ENCODE assay signal across 8 mouse cellular contexts in genomic region chr19:53599757-53600539, GRCm38 (mm10). TPM values are rescaled to one million over a fixed set of nuclear protein-coding genes. Genes with fewer than 3 reads are reported as not detected.
DNase-seq lines count a peak whose midpoint lies in the region; ATAC-seq and TF ChIP-seq lines count a peak whose summit lies in the region.

TSS of gene Smc3 (plus strand) at chr19:53600398.

- DNase-seq in gastrocnemius, adult 8-10 months (ENCODE audit: low spot score in 2 of 2): peak; percentile 98 to 99
- peak; percentile 95 for DNase-seq in hindlimb bud, embryonic 11.5 days (ENCODE audit: extremely low spot score, low read depth, low spot score)
- DNase-seq in left cerebral cortex, adult 8-10 months (ENCODE audit: low spot score in 2 of 2): peak; percentile 98 to 100
- peak; percentile 99 to 100 for DNase-seq in right cerebral cortex, postnatal 10 days (ENCODE audit: low spot score in 2 of 2)
- DNase-seq in urinary bladder, postnatal 25 days (ENCODE audit: low spot score): peak; percentile 99

- TF ChIP-seq CTCF in cortical plate, adult 2 months (IDR thresholded peaks at IDR 0.05; ENCODE audit: extremely low read depth, insufficient read depth, low read length): peak; percentile 83

- no peaks in the 10 kb centered on the region for H3K27me3 ChIP-seq in megakaryocyte, embryonic 14.5 days (replicated peaks)

- peak; percentile 100 for TF ChIP-seq POLR2A in cortical plate, adult 2 months (IDR thresholded peaks at IDR 0.05; ENCODE audit: extremely low read depth, insufficient read depth, low read length)

- H3K4me1 ChIP-seq in cortical plate, adult 2 months (ENCODE audit: control insufficient read depth, insufficient read depth, low read length): peaks cover 3% of the 10 kb centered on the region; the same call in 1 of the 2 replicates
- H3K4me1 ChIP-seq in megakaryocyte, embryonic 14.5 days: peaks cover 52% of the 10 kb centered on the region

- H3K4me3 ChIP-seq in cortical plate, adult 2 months (ENCODE audit: insufficient read depth, low read length): peak within 1 kb of the TSS; percentile 75
- peak within 1 kb of the TSS; percentile 99 for H3K4me3 ChIP-seq in megakaryocyte, embryonic 14.5 days (replicated peaks)

- ATAC-seq in activated CD4-positive, CD25-positive, alpha-beta regulatory T cell, adult 4 months: peak; percentile 97

- peak within 1 kb of the TSS; percentile 97 for H3K27ac ChIP-seq in cortical plate, adult 2 months (ENCODE audit: insufficient read depth, low read length)

- H3K36me3 ChIP-seq in megakaryocyte, embryonic 14.5 days (replicated peaks; ENCODE audit: low read length): peaks cover 15% of the 10 kb centered on the region

- no peaks in the 10 kb centered on the region for H3K9me3 ChIP-seq in megakaryocyte, embryonic 14.5 days

RNA-seq across cellular contexts. Expression of gene Smc3, which starts in this region (rescaled TPM):
- polyA plus RNA-seq in activated CD4-positive, CD25-positive, alpha-beta regulatory T cell, adult 4 months (2017; shearing (Covaris generic)): 10 to 100 TPM; 35.7 to 38.4 TPM
- 21.6 and 23.1 TPM in 2 replicates for polyA plus RNA-seq in cortical plate, adult 2 months (2012; rRNA removed)
- 10 to 100 TPM; 10.7 to 17.5 (median 14.9) TPM for total RNA-seq in gastrocnemius, adult 8-10 months (2022)
- total RNA-seq in left cerebral cortex, adult 8-10 months (2022): 10 to 100 TPM; 37.0 to 42.3 (median 40.1) TPM
- polyA plus RNA-seq in megakaryocyte, embryonic 14.5 days (2012; ENCODE audit: insufficient read depth, low replicate concordance): 2.3 and 14.2 TPM in 2 replicates

Comparison
In these comparisons a context has a peak if more than half of its experiments do, and no peak if none do; other contexts are left out.
1. Peak in every context shown above with its lines: DNase-seq, ATAC-seq, H3K4me3 ChIP-seq and H3K27ac ChIP-seq.